In genomic region chr4:97609831-97610727, GRCm38 (mm10) we compare ENCODE assay signal across 11 mouse cellular contexts.
DNase-seq lines count a peak whose midpoint lies in the region; ATAC-seq and TF ChIP-seq lines count a peak whose summit lies in the region.
"Had no signal": no experiment of that assay in that cellular context is flagged by ENCODE, and none has a peak within 500 bp of the region (broad histone marks: within the 10 kb centered on the region; RNA-seq: fewer than 3 reads in every experiment).

No protein-coding gene starts in this region.

- TF ChIP-seq CTCF in heart, adult 2 months (IDR thresholded peaks at IDR 0.05) = no peak
- no peak for TF ChIP-seq CTCF in heart, postnatal 0 days (IDR thresholded peaks at IDR 0.05; ENCODE audit: low read depth)

- peak overlapping the region; percentile 69 for H3K27ac ChIP-seq in heart, adult 2 months
- no peak overlapping the region for H3K27ac ChIP-seq in heart, embryonic 10.5 days
- H3K27ac ChIP-seq in heart, postnatal 0 days (ENCODE audit: low read depth) = peak overlapping the region; percentile 82
- H3K27ac ChIP-seq: neural tube, embryonic 12.5 days had no signal

- H3K4me2 ChIP-seq in heart, postnatal 0 days (ENCODE audit: low read depth, low read length) = peak overlapping the region; percentile 18; the same call in 1 of the 2 replicates
- H3K4me2 ChIP-seq: lung, embryonic 14.5 days; neural tube, embryonic 12.5 days had no signal

- no peak overlapping the region for H3K4me3 ChIP-seq in heart, adult 2 months
- H3K4me3 ChIP-seq in heart, embryonic 10.5 days = no peak overlapping the region
- H3K4me3 ChIP-seq in heart, postnatal 0 days (ENCODE audit: low read depth, low read length) = no peak overlapping the region
- H3K4me3 ChIP-seq: neural tube, embryonic 12.5 days had no signal

- H3K27me3 ChIP-seq in heart, adult 2 months (ENCODE audit: control insufficient read depth, insufficient read depth, low read length) = no peaks in the 10 kb centered on the region
- H3K27me3 ChIP-seq in heart, embryonic 10.5 days (ENCODE audit: insufficient read depth, poor library complexity, severe bottlenecking) = no peaks in the 10 kb centered on the region
- no peaks in the 10 kb centered on the region for H3K27me3 ChIP-seq in heart, postnatal 0 days (ENCODE audit: control insufficient read depth, insufficient read depth, low read length)
- H3K27me3 ChIP-seq: neural tube, embryonic 12.5 days had no signal

- ATAC-seq in heart, postnatal 0 days (ENCODE audit: insufficient read depth, low read depth) = peak; percentile 44
- ATAC-seq: intestine, embryonic 16.5 days had no signal

- intact Hi-C loops in heart, adult 2 months (cut with DNase I) = no loop called here

- no peaks in the 10 kb centered on the region for H3K36me3 ChIP-seq in heart, adult 2 months (ENCODE audit: control insufficient read depth, insufficient read depth, low read length)
- H3K36me3 ChIP-seq in heart, embryonic 10.5 days = no peaks in the 10 kb centered on the region
- no peaks in the 10 kb centered on the region for H3K36me3 ChIP-seq in heart, postnatal 0 days (replicated peaks; ENCODE audit: control insufficient read depth, insufficient read depth, low read length)
- H3K36me3 ChIP-seq: neural tube, embryonic 12.5 days had no signal

- whole genome bisulfite sequencing in heart, adult 2 months = 37% methylated on average over 10 of the region's 10 CpGs
- WGBS in heart, embryonic 10.5 days = 30% methylated on average over 10 of the region's 10 CpGs
- 34% methylated on average over 10 of the region's 10 CpGs for WGBS in heart, postnatal 0 days

- H3K9ac ChIP-seq in heart, adult 2 months (ENCODE audit: low read depth, low read length) = no peak overlapping the region
- H3K9ac ChIP-seq in heart, postnatal 0 days (replicated peaks; ENCODE audit: low read depth, low read length) = no peak overlapping the region
- H3K9ac ChIP-seq: lung, embryonic 14.5 days; neural tube, embryonic 12.5 days had no signal

- H3K79me2 ChIP-seq in heart, adult 2 months (replicated peaks; ENCODE audit: control insufficient read depth, insufficient read depth, low read length) = no peaks in the 10 kb centered on the region

- no peak for TF ChIP-seq POLR2A in heart, adult 2 months (IDR thresholded peaks at IDR 0.05; ENCODE audit: insufficient read depth, low read depth, low read length)

- DNase-seq in heart, adult 2 months = peak in 1 of 2 experiments; percentile 25
- DNase-seq in heart, embryonic 10.5 days (ENCODE audit: low spot score) = no peak
- peak; percentile 62 for DNase-seq in Muller cell, postnatal 12 days (ENCODE audit: inconsistent ontology term)
- DNase-seq in cerebellum, postnatal 36 days = peak; percentile 33 to 62
- DNase-seq in heart, postnatal 0 days (ENCODE audit: low spot score) = no peak
- DNase-seq in testis, postnatal 14 days (ENCODE audit: low spot score) = no peak
- DNase-seq in c-Kit-positive CD71-positive TER-119-positive erythroid progenitor cells, embryonic 14.5 days (ENCODE audit: low spot score) = no peak
- DNase-seq in thymus, postnatal 14 days = no peak
- DNase-seq: lung, embryonic 14.5 days had no signal

- no peak for TF ChIP-seq EP300 in heart, adult 2 months (IDR thresholded peaks at IDR 0.05; ENCODE audit: insufficient read depth, low read depth, low read length)
- no peak for TF ChIP-seq EP300 in heart, postnatal 0 days (IDR thresholded peaks at IDR 0.05; ENCODE audit: low read depth)

- peaks cover 7% of the 10 kb centered on the region for H3K4me1 ChIP-seq in heart, adult 2 months (ENCODE audit: control insufficient read depth, insufficient read depth, low read length)
- H3K4me1 ChIP-seq in heart, embryonic 10.5 days = 0 out of 2 replicates have a peak, but pooled peaks cover 8% of the 10 kb centered on the region
- peaks cover 33% of the 10 kb centered on the region for H3K4me1 ChIP-seq in heart, postnatal 0 days (ENCODE audit: control insufficient read depth, insufficient read depth)

- H3K9me3 ChIP-seq in heart, embryonic 10.5 days = no peaks in the 10 kb centered on the region
- no peaks in the 10 kb centered on the region for H3K9me3 ChIP-seq in heart, postnatal 0 days (replicated peaks; ENCODE audit: control insufficient read depth, low read length)
- H3K9me3 ChIP-seq: neural tube, embryonic 12.5 days had no signal

Comparison
In these comparisons a context has a peak if more than half of its experiments do, and no peak if none do; other contexts are left out.
1. DNase-seq: peak in Muller cell, postnatal 12 days (single experiment) and cerebellum, postnatal 36 days (2 of 2); none in heart, embryonic 10.5 days (single experiment), heart, postnatal 0 days (single experiment), testis, postnatal 14 days (single experiment), c-Kit-positive CD71-positive TER-119-positive erythroid progenitor cells, embryonic 14.5 days (single experiment) and thymus, postnatal 14 days (single experiment).